Mouse (Mus musculus) embryonic fibroblast, embryonic 13.5 days (primary cell): ENCODE measurements at regions not wholly inside any gene's neighbourhood (a gene's known extent, or its start where the extent isn't known, plus 50 kb on each side); places are given as distances from the start of the nearest gene placed in this dataset.

Experiments used
- CTCF ChIP-seq: IDR thresholded peaks from 2 replicates; pipeline ENCODE4 v1.5.1; 2011; ENCODE audit warnings: mild to moderate bottlenecking, control low read depth, low read length, moderate library complexity, borderline replicate concordance; ENCODE audit not compliant: insufficient read depth
- POLR2A ChIP-seq: IDR thresholded peaks from 2 replicates; pipeline ENCODE4 v1.6.1; 2011; ENCODE audit warnings: low read depth, mild to moderate bottlenecking, control low read depth, low read length, moderate library complexity

DNA sequence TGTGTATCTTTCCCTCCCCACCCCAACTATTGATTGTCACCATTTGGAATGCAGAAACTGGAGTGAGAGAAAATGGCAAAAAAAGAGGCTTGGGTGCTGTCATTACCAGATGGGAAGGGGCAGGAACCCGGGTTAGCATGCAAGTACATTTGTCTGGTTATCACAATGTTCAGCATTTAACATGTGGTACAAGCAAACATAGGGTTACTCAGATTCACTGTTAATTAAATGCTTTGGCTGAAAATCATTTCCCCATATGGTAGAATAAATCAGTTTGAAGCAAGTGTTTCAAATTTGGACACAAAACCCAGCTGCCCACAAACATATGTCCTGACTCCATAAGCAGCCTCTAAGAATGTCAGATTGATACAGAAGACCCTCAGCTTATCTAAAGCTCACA lies 208.6 kb upstream of the Megf9 start:
- TF ChIP-seq CTCF (no peak), POLR2A (no peak)
